Mouse (Mus musculus) liver, adult 2 months (tissue): ENCODE data around the gene Bnc2. TPM values are rescaled to one million over a fixed set of nuclear protein-coding genes. Genes with fewer than 3 reads are reported as not detected.

ENCODE experiments used
- DNase-seq: peaks from one replicate; pipeline ENCODE4 v3.0.0-alpha.2; 2011; ENCODE audit warnings: low read depth, low spot score; ENCODE audit errors: extremely low read depth
- H3K27ac ChIP-seq: fragments of 200-500 bp; replicated peaks from 2 replicates; pipeline ENCODE4 v1.5.1; 2012; ENCODE audit warnings: low read depth, mild to moderate bottlenecking, control low read depth, inconsistent platforms, low read length; ENCODE audit not compliant: insufficient read depth
- H3K27me3 ChIP-seq: fragments of 200-500 bp; 2 replicates; pipeline ENCODE4 v1.6.1; 2012; ENCODE audit warnings: mild to moderate bottlenecking, moderate library complexity, low read length, inconsistent platforms; ENCODE audit not compliant: control insufficient read depth, insufficient read depth
- H3K36me3 ChIP-seq: fragments of 200-500 bp; 2 replicates; pipeline ENCODE4 v1.6.1; 2012; ENCODE audit warnings: low read length, inconsistent platforms; ENCODE audit not compliant: control insufficient read depth, insufficient read depth
- H3K4me1 ChIP-seq: fragments of 200-500 bp; 2 replicates; pipeline ENCODE4 v1.6.1; 2011; ENCODE audit warnings: low read length; ENCODE audit not compliant: control insufficient read depth, insufficient read depth
- H3K4me3 ChIP-seq: fragments of 200-500 bp; 2 replicates; pipeline ENCODE4 v1.5.1; 2011; ENCODE audit warnings: low read depth, mild to moderate bottlenecking, control low read depth, low read length, moderate library complexity; ENCODE audit not compliant: insufficient read depth
- H3K79me2 ChIP-seq: fragments of 200-500 bp; 2 replicates; pipeline ENCODE4 v1.6.1; 2012; ENCODE audit warnings: inconsistent platforms, mild to moderate bottlenecking, low read length, moderate library complexity; ENCODE audit not compliant: control insufficient read depth, insufficient read depth
- H3K9ac ChIP-seq: fragments of 200-500 bp; 2 replicates; pipeline ENCODE4 v1.6.1; 2012; ENCODE audit warnings: low read depth, mild to moderate bottlenecking, control low read depth, inconsistent platforms, low read length
- CTCF ChIP-seq: fragments of 200-500 bp; IDR thresholded peaks from 2 replicates; pipeline ENCODE4 v1.5.1; 2011; ENCODE audit warnings: low read depth, low read length, control low read depth
- POLR2A ChIP-seq: fragments of 200-500 bp; IDR thresholded peaks from 2 replicates; pipeline ENCODE4 v1.6.1; 2011; ENCODE audit warnings: low read length, control low read depth; ENCODE audit not compliant: insufficient read depth; ENCODE audit errors: extremely low read depth
- WGBS: fragments of 180-500 bp; shearing (Covaris S2); methylation state at CpG from one replicate; pipeline ENCODE4 v1.1.7; 2018; 5-methylcytosine and 5-hydroxymethylcytosine counted together
- polyA plus RNA-seq: library from polyadenylated mRNA; depleted of rRNA; stranded (reverse); fragments of >200 nt; gene quantifications from 2 replicates; pipeline ENCODE4 v1.2.3, GENCODE M21; 2012; rRNA removed
- total RNA-seq: library from RNA; depleted of rRNA; stranded (reverse); fragments of >200 nt; gene quantifications from 2 replicates; pipeline ENCODE4 v1.2.3, GENCODE M21; 2014; rRNA removed

The Bnc2 gene
- total RNA-seq (0.09 and 0.40 TPM in 2 replicates), polyA plus RNA-seq (0.06 and 0.12 TPM in 2 replicates)

- DNase-seq: no peak
- Histone ChIP-seq H3K79me2 (no peaks in the 10 kb centered on the region), H3K9ac (no peak within 1 kb of the TSS), H3K27me3 (peaks cover 20% of the 10 kb centered on the region), H3K4me1 (no peaks in the 10 kb centered on the region), H3K4me3 (peak within 1 kb of the TSS; percentile 51; the same call in 1 of the 2 replicates), H3K27ac (no peak within 1 kb of the TSS), H3K36me3 (no peaks in the 10 kb centered on the region)
- WGBS: 2% methylated on average over 77 of the region's 80 CpGs
- TF ChIP-seq POLR2A (no peak), CTCF (no peak)
These were observed at the start of gene Bnc2 for GRCm38 (mm10) chr4:84675171-84675973. Bnc2 (minus strand) TSS chr4:84675275.

GRCm38 (mm10) chr4:84707961-84708360, 32.9 kb upstream of the Bnc2 start:
- Histone ChIP-seq H3K27ac (no peak overlapping the region), H3K79me2 (no peaks in the 10 kb centered on the region), H3K4me3 (no peak overlapping the region), H3K9ac (no peak overlapping the region), H3K36me3 (no peaks in the 10 kb centered on the region), H3K4me1 (no peaks in the 10 kb centered on the region), H3K27me3 (no peaks in the 10 kb centered on the region)
- DNase-seq: peak; percentile 4
- WGBS: 67% methylated on average over 5 of the region's 5 CpGs
- no peak for TF ChIP-seq CTCF
- TF ChIP-seq POLR2A: no peak

- no peaks in the 10 kb centered on the region for H3K27me3 ChIP-seq
- TF ChIP-seq POLR2A (no peak), CTCF (no peak)
- H3K4me1 ChIP-seq: no peaks in the 10 kb centered on the region
- no peak overlapping the region for H3K9ac ChIP-seq
- H3K36me3 ChIP-seq: no peaks in the 10 kb centered on the region
- no peaks in the 10 kb centered on the region for H3K79me2 ChIP-seq
- no peak for DNase-seq
- 62% methylated on average over 10 of the region's 10 CpGs for WGBS
- no peak overlapping the region for H3K27ac ChIP-seq
- no peak overlapping the region for H3K4me3 ChIP-seq
These were observed 10.7 kb upstream of the Bnc2 start for GRCm38 (mm10) chr4:84685521-84686366.

GRCm38 (mm10) chr4:84685009-84685408, 9.9 kb upstream of the Bnc2 start:
- no peaks in the 10 kb centered on the region for H3K36me3 ChIP-seq
- 85% methylated on average over 4 of the region's 4 CpGs for WGBS
- no peak for TF ChIP-seq POLR2A
- TF ChIP-seq CTCF: no peak
- H3K4me3 ChIP-seq: no peak overlapping the region
- H3K4me1 ChIP-seq: no peaks in the 10 kb centered on the region
- no peak overlapping the region for H3K9ac ChIP-seq
- H3K27ac ChIP-seq: no peak overlapping the region
- no peak for DNase-seq
- no peaks in the 10 kb centered on the region for H3K79me2 ChIP-seq
- no peaks in the 10 kb centered on the region for H3K27me3 ChIP-seq

- no peak overlapping the region for H3K27ac ChIP-seq
- H3K4me1 ChIP-seq: no peaks in the 10 kb centered on the region
- TF ChIP-seq CTCF (no peak), POLR2A (no peak)
- no peaks in the 10 kb centered on the region for H3K36me3 ChIP-seq
- peak overlapping the region; percentile 51; the same call in 1 of the 2 replicates for H3K4me3 ChIP-seq
- WGBS: 2% methylated on average over 19 of the region's 19 CpGs
- no peak for DNase-seq
- no peaks in the 10 kb centered on the region for H3K79me2 ChIP-seq
- H3K27me3 ChIP-seq: peaks cover 20% of the 10 kb centered on the region
- no peak overlapping the region for H3K9ac ChIP-seq
These were observed 870 bp upstream of the Bnc2 start for GRCm38 (mm10) chr4:84675974-84676315.
